Mouse (Mus musculus): ENCODE measurements around the gene Tpbgl. TPM values are rescaled to one million over a fixed set of nuclear protein-coding genes. Genes with fewer than 3 reads are reported as not detected.

Tpbgl gene
- polyA plus RNA-seq, 1 experiment from 2014 or later, result 1.1 TPM

DNA sequence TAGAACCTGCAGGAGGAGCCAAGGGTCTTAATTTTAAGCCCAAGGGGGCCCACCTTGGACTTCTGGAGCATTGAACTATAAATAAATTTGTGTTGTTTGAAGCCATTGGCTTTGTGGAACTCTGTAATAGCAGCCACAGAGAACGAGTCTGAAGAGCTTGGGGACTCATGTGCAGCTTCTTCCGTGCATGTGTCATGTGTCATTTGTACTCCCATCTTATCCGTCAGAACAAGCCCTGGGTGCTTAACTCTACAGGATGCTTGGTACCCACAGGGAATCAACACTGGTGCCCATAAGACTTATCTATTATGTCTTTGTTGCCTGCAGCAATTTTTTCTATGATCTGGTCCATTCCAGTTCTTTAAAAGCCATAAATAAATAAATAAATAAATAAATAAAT is 48.7 kb downstream of the Tpbgl start:
- Histone ChIP-seq H3K36me3 (no peaks in the 10 kb centered on the region), H3K9ac (no peak overlapping the region), H3K9me3 (replicated peaks) (no peaks in the 10 kb centered on the region), H3K4me2 (replicated peaks) (no peak overlapping the region), H3K27me3 (no peaks in the 10 kb centered on the region; the same call in 1 of the 2 replicates), H3K27ac (replicated peaks) (no peak overlapping the region), H3K4me1 (peaks cover 10% of the 10 kb centered on the region; the same call in 1 of the 2 replicates), H3K4me3 (replicated peaks) (no peak overlapping the region)
- ATAC-seq (ENCODE audit: insufficient number of reproducible peaks, low FRiP score, low TSS enrichment, low read depth), result no peak
- 72% methylated on average over 3 of the region's 3 CpGs for WGBS

Other genes with a start within 250 kb of the Tpbgl start
- 15.1 and 17.5 TPM in 2 replicates for gene Gdpd5, start 245.7 kb downstream of the Tpbgl start, polyA plus RNA-seq (2015; fragmentation: Nextera tagmentation; extraction: Ambion mirVana)
- 0.96 and 1.4 TPM in 2 replicates for gene Klhl35, start 161.1 kb downstream of the Tpbgl start, polyA plus RNA-seq (2015; fragmentation: Nextera tagmentation; extraction: Ambion mirVana)
- gene Rps3, start 143.4 kb downstream of the Tpbgl start, polyA plus RNA-seq (2015; fragmentation: Nextera tagmentation; extraction: Ambion mirVana), result 746 and 790 TPM in 2 replicates
- gene Arrb1, start 91.6 kb downstream of the Tpbgl start, polyA plus RNA-seq (2015; fragmentation: Nextera tagmentation; extraction: Ambion mirVana), result 5.5 and 7.2 TPM in 2 replicates
- 3.9 and 4.1 TPM in 2 replicates for gene Slco2b1, start 84.2 kb upstream of the Tpbgl start, polyA plus RNA-seq (2015; fragmentation: Nextera tagmentation; extraction: Ambion mirVana)
- gene Olfr520, start 103.2 kb upstream of the Tpbgl start, polyA plus RNA-seq (2015; fragmentation: Nextera tagmentation; extraction: Ambion mirVana), result not detected in 2 replicates
- gene Olfr521, start 136.4 kb upstream of the Tpbgl start, polyA plus RNA-seq (2015; fragmentation: Nextera tagmentation; extraction: Ambion mirVana), result not detected in 2 replicates
- 3.2 and 3.5 TPM in 2 replicates for gene Neu3, start 201.3 kb upstream of the Tpbgl start, polyA plus RNA-seq (2015; fragmentation: Nextera tagmentation; extraction: Ambion mirVana)
- 0.43 and 0.65 TPM in 2 replicates for gene Xrra1, start 232.0 kb upstream of the Tpbgl start, polyA plus RNA-seq (2015; fragmentation: Nextera tagmentation; extraction: Ambion mirVana)
- gene Spcs2, start 236.4 kb upstream of the Tpbgl start, polyA plus RNA-seq (2015; fragmentation: Nextera tagmentation; extraction: Ambion mirVana), result 315 and 334 TPM in 2 replicates